Mouse (Mus musculus) CH12.LX (cell line): ENCODE measurements around the gene Ncam2.

Experiments
- BHLHE40 ChIP-seq: IDR thresholded peaks from 2 replicates; pipeline ENCODE4 v1.6.1; 2011; ENCODE audit warnings: mild to moderate bottlenecking, low read depth, low read length, improper control_type of control experiment
- CTCF ChIP-seq, 2 experiments: IDR thresholded peaks in 1 of 2; conservative IDR thresholded peaks in 1 of 2; 2 replicates each; pipeline ENCODE4 v1.5.1; 2011 to 2012; ENCODE audit warnings: low read depth in 2 of 2, low read length in 2 of 2, improper control_type of control experiment in 1 of 2, inconsistent platforms in 1 of 2, mild to moderate bottlenecking in 1 of 2, moderate library complexity in 1 of 2
- ELF1 ChIP-seq: IDR thresholded peaks from 2 replicates; pipeline ENCODE4 v1.6.1; 2014; ENCODE audit warnings: low read depth, mild to moderate bottlenecking, inconsistent platforms, low read length, improper control_type of control experiment
- JUND ChIP-seq: conservative IDR thresholded peaks from 2 replicates; pipeline ENCODE4 v1.6.1; 2011; ENCODE audit warnings: low read depth, low read length, improper control_type of control experiment
- POLR2A ChIP-seq: IDR thresholded peaks from 2 replicates; pipeline ENCODE4 v1.6.1; 2011; ENCODE audit warnings: low read depth, mild to moderate bottlenecking, improper control_type of control experiment, low read length
- USF1 ChIP-seq: IDR thresholded peaks from 2 replicates; pipeline ENCODE4 v1.6.1; 2014; ENCODE audit warnings: low read depth, mild to moderate bottlenecking, inconsistent platforms, low read length, improper control_type of control experiment
- ZKSCAN1 ChIP-seq: IDR thresholded peaks from 2 replicates; pipeline ENCODE4 v1.6.1; 2012; ENCODE audit warnings: low read depth, inconsistent platforms, low read length, improper control_type of control experiment, borderline replicate concordance

- TF ChIP-seq CTCF (conservative IDR thresholded peaks at IDR 0.05 in 1 of 2, IDR thresholded peaks at IDR 0.05 in 1 of 2; ENCODE audit: low read depth in 2 of 2, low read length in 2 of 2), result no peak
- TF ChIP-seq ELF1, result no peak
- no peak for TF ChIP-seq USF1
- TF ChIP-seq POLR2A, result no peak
- TF ChIP-seq JUND, result no peak
- no peak for TF ChIP-seq BHLHE40
- no peak for TF ChIP-seq ZKSCAN1
Observed at GRCm38 (mm10) chr16:81192607-81193006, 7.9 kb upstream of the Ncam2 start.
